Mouse (Mus musculus) myocyte (in vitro differentiated cells): ENCODE results near the gene Cacna1d. TPM values are rescaled to one million over a fixed set of nuclear protein-coding genes. Genes with fewer than 3 reads are reported as not detected.

ENCODE experiments used
- H3K27me3 ChIP-seq: one replicate; pipeline ENCODE4 v1.6.1; 2011; ENCODE audit not compliant: control insufficient read depth, insufficient read depth, insufficient read length
- H3K36me3 ChIP-seq: one replicate; pipeline ENCODE4 v1.6.1; 2011; ENCODE audit not compliant: control insufficient read depth, insufficient read depth
- H3K4me2 ChIP-seq: one replicate; pipeline ENCODE4 v1.6.1; 2011; ENCODE audit warnings: low read depth, control low read depth
- H3K4me3 ChIP-seq: one replicate; pipeline ENCODE4 v1.5.1; 2011; ENCODE audit warnings: mild to moderate bottlenecking, control low read depth, moderate library complexity
- H3K79me2 ChIP-seq: one replicate; pipeline ENCODE4 v1.6.1; 2011; ENCODE audit not compliant: control insufficient read depth, insufficient read depth
- H3ac ChIP-seq: one replicate; pipeline ENCODE4 v1.6.1; 2011; ENCODE audit not compliant: control insufficient read depth, insufficient read length
- CEBPB ChIP-seq: IDR thresholded peaks from 2 replicates; pipeline ENCODE4 v1.6.1; 2011; ENCODE audit warnings: mild to moderate bottlenecking, moderate library complexity; ENCODE audit not compliant: poor library complexity, insufficient read depth, severe bottlenecking
- E2F4 ChIP-seq: IDR thresholded peaks from one replicate; pipeline ENCODE4 v1.6.1; 2011; ENCODE audit warnings: mild to moderate bottlenecking, control low read depth, moderate library complexity; ENCODE audit not compliant: insufficient read depth
- MAX ChIP-seq: IDR thresholded peaks from one replicate; pipeline ENCODE4 v1.6.1; 2011; ENCODE audit warnings: low read depth, mild to moderate bottlenecking, control low read depth
- MYOD1 ChIP-seq, 3 experiments: IDR thresholded peaks; one replicate each; pipeline ENCODE4 v1.6.1; 2011; ENCODE audit warnings: control low read depth in 2 of 3, low read depth in 2 of 3, mild to moderate bottlenecking in 2 of 3, moderate library complexity in 1 of 3; ENCODE audit not compliant: insufficient read length in 2 of 3, control insufficient read depth in 1 of 3
- MYOG ChIP-seq, 3 experiments: IDR thresholded peaks; one replicate each; pipeline ENCODE4 v1.6.1; 2011; ENCODE audit warnings: control low read depth in 2 of 3, low read depth in 2 of 3, mild to moderate bottlenecking in 2 of 3; ENCODE audit not compliant: insufficient read length in 2 of 3, control insufficient read depth in 1 of 3, insufficient read depth in 1 of 3
- POLR2A ChIP-seq: IDR thresholded peaks from one replicate; pipeline ENCODE4 v1.6.1; 2011; ENCODE audit warnings: low read depth, mild to moderate bottlenecking, control low read depth, moderate library complexity; ENCODE audit not compliant: insufficient read length
- POLR2AphosphoS2 ChIP-seq: IDR thresholded peaks from one replicate; pipeline ENCODE4 v1.6.1; 2011; ENCODE audit warnings: low read depth, control low read depth; ENCODE audit not compliant: insufficient read length
- REST ChIP-seq: IDR thresholded peaks from one replicate; pipeline ENCODE4 v1.6.1; 2011; ENCODE audit warnings: mild to moderate bottlenecking, control low read depth, moderate library complexity; ENCODE audit not compliant: insufficient read depth, insufficient read length
- SRF ChIP-seq: IDR thresholded peaks from one replicate; pipeline ENCODE4 v1.6.1; 2011; ENCODE audit warnings: low read depth; ENCODE audit not compliant: control insufficient read depth, insufficient read length
- TCF12 ChIP-seq: IDR thresholded peaks from one replicate; pipeline ENCODE4 v1.6.1; 2011; ENCODE audit warnings: mild to moderate bottlenecking, control low read depth; ENCODE audit not compliant: poor library complexity, insufficient read depth, severe bottlenecking
- TCF3 ChIP-seq: IDR thresholded peaks from one replicate; pipeline ENCODE4 v1.6.1; 2011; ENCODE audit warnings: low read depth, control low read depth; ENCODE audit not compliant: insufficient read length
- USF1 ChIP-seq: IDR thresholded peaks from one replicate; pipeline ENCODE4 v1.6.1; 2011; ENCODE audit warnings: low read depth, mild to moderate bottlenecking, control low read depth, moderate library complexity
- polyA plus RNA-seq: library from polyadenylated mRNA; unstranded; fragments of >200 nt; fragmentation: generic; extraction: Trizol; gene quantifications from one replicate; pipeline ENCODE4 v1.2.1, GENCODE M21; 2012; ENCODE audit warnings: missing spikeins

Cacna1d gene
- polyA plus RNA-seq, 1 experiment: not detected

- no peak overlapping the region for H3K4me3 ChIP-seq
- no peaks in the 10 kb centered on the region for H3K79me2 ChIP-seq
- peaks cover 51% of the 10 kb centered on the region for H3K27me3 ChIP-seq
- TF ChIP-seq USF1: no peak
- TF ChIP-seq REST: no peak
- TF ChIP-seq POLR2A: no peak
- no peak for TF ChIP-seq SRF
- TF ChIP-seq MYOD1 (IDR thresholded peaks at IDR 0.05; ENCODE audit: control insufficient read depth in 1 of 3, insufficient read length in 2 of 3, low read depth in 2 of 3): no peak
- no peak for TF ChIP-seq E2F4
- no peak for TF ChIP-seq TCF12
- no peak for TF ChIP-seq POLR2AphosphoS2
- TF ChIP-seq TCF3: no peak
- TF ChIP-seq MAX: no peak
- no peak for TF ChIP-seq CEBPB
- TF ChIP-seq MYOG (IDR thresholded peaks at IDR 0.05; ENCODE audit: control insufficient read depth in 1 of 3, insufficient read depth in 1 of 3, insufficient read length in 2 of 3, low read depth in 2 of 3): no peak
- no peaks in the 10 kb centered on the region for H3K36me3 ChIP-seq
- H3K4me2 ChIP-seq: no peak overlapping the region
- H3ac ChIP-seq: no peak overlapping the region
These were observed 481.2 kb downstream of the Cacna1d start for GRCm38 (mm10) chr14:30009864-30010560.

GRCm38 (mm10) chr14:30008733-30009575 is 482.3 kb downstream of the Cacna1d start, which contains the start of the genes Il17rb and Chdh:
Il17rb (minus strand) TSS chr14:30008896.
Chdh (plus strand) TSS chr14:30009023.
- TF ChIP-seq USF1: no peak
- no peak for TF ChIP-seq POLR2AphosphoS2
- TF ChIP-seq E2F4: no peak
- no peak for TF ChIP-seq MYOG (IDR thresholded peaks at IDR 0.05; ENCODE audit: control insufficient read depth in 1 of 3, insufficient read depth in 1 of 3, insufficient read length in 2 of 3, low read depth in 2 of 3)
- TF ChIP-seq CEBPB: no peak
- TF ChIP-seq TCF3: no peak
- no peak for TF ChIP-seq POLR2A
- no peak for TF ChIP-seq SRF
- TF ChIP-seq TCF12: no peak
- no peak for TF ChIP-seq MYOD1 (IDR thresholded peaks at IDR 0.05; ENCODE audit: control insufficient read depth in 1 of 3, insufficient read length in 2 of 3, low read depth in 2 of 3)
- TF ChIP-seq REST: no peak
- no peak for TF ChIP-seq MAX
- H3K27me3 ChIP-seq: peaks cover 48% of the 10 kb centered on the region
- no peak within 1 kb of the TSS for H3K4me3 ChIP-seq

DNA sequence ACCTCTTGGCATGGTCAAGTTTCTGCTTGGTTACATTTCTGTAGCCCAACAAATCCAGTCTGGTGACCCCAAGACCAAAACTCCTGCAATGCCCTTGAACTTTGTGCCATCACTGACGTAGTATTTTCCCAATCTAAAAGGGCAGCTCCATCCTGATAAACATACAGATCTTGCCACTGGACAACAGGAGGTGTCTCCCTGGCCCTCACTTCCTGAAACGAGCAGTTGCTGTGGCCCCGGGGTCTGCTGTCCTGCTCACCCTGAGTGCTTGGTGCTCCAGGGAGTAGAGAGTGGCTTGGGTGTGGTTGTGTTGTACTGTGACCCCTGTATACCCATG is 491.8 kb downstream of the Cacna1d start:
- TF ChIP-seq USF1: no peak
- no peak for TF ChIP-seq TCF12
- no peak for TF ChIP-seq E2F4
- no peaks in the 10 kb centered on the region for H3K36me3 ChIP-seq
- no peaks in the 10 kb centered on the region for H3K79me2 ChIP-seq
- peaks cover 14% of the 10 kb centered on the region for H3K27me3 ChIP-seq
- no peak overlapping the region for H3K4me3 ChIP-seq
- no peak overlapping the region for H3ac ChIP-seq
- no peak overlapping the region for H3K4me2 ChIP-seq

More at GRCm38 (mm10) chr14:30008733-30009575, 482.3 kb downstream of the Cacna1d start, which contains the start of the genes Il17rb and Chdh:
- H3K36me3 ChIP-seq: no peaks in the 10 kb centered on the region
- no peak within 1 kb of the TSS for H3ac ChIP-seq
- H3K79me2 ChIP-seq: no peaks in the 10 kb centered on the region
- no peak within 1 kb of the TSS for H3K4me2 ChIP-seq

GRCm38 (mm10) chr14:29998747-29999474 is 492.3 kb downstream of the Cacna1d start:
- H3K27me3 ChIP-seq: peaks cover 9% of the 10 kb centered on the region
- H3K4me3 ChIP-seq: no peak overlapping the region
- peaks cover under 1% of the 10 kb centered on the region for H3K36me3 ChIP-seq
- H3K4me2 ChIP-seq: no peak overlapping the region
- TF ChIP-seq E2F4 (no peak), REST (no peak), POLR2AphosphoS2 (peak; percentile 53), USF1 (no peak), MAX (no peak), MYOG (IDR thresholded peaks at IDR 0.05; ENCODE audit: control insufficient read depth in 1 of 3, insufficient read depth in 1 of 3, insufficient read length in 2 of 3, low read depth in 2 of 3) (no peak)
- H3ac ChIP-seq: no peak overlapping the region
- H3K79me2 ChIP-seq: no peaks in the 10 kb centered on the region

DNA sequence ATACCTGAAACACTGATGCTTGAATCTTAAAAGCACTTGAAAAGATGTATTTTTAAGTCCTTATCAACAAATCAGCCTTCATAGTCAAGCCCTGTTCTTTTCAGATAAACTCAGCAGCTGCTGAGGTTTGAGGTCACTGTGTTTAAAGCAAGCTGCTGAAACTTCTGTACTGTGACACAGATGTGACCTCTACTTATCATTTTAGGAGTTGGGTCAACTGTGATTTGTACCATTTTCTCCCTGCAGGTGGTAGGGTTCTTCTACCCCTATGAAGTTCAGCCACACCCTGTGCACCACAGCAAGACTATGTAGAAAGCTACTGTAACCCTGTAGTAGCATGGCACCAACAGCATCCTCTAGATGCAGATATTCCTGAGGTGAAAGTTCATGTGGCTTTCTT is 493.9 kb downstream of the Cacna1d start:
- Histone ChIP-seq H3K27me3 (no peaks in the 10 kb centered on the region), H3K4me3 (no peak overlapping the region), H3K36me3 (peaks cover 12% of the 10 kb centered on the region), H3K4me2 (no peak overlapping the region), H3ac (no peak overlapping the region), H3K79me2 (no peaks in the 10 kb centered on the region)
- TF ChIP-seq SRF (no peak), POLR2AphosphoS2 (no peak), MAX (no peak), REST (no peak), CEBPB (no peak), MYOD1 (IDR thresholded peaks at IDR 0.05; ENCODE audit: control insufficient read depth in 1 of 3, insufficient read length in 2 of 3, low read depth in 2 of 3) (no peak), TCF3 (no peak), MYOG (IDR thresholded peaks at IDR 0.05; ENCODE audit: control insufficient read depth in 1 of 3, insufficient read depth in 1 of 3, insufficient read length in 2 of 3, low read depth in 2 of 3) (no peak), TCF12 (no peak), POLR2A (no peak), USF1 (no peak), E2F4 (no peak)
